Mouse (Mus musculus): ENCODE measurements around the gene Map4k5.

DNA sequence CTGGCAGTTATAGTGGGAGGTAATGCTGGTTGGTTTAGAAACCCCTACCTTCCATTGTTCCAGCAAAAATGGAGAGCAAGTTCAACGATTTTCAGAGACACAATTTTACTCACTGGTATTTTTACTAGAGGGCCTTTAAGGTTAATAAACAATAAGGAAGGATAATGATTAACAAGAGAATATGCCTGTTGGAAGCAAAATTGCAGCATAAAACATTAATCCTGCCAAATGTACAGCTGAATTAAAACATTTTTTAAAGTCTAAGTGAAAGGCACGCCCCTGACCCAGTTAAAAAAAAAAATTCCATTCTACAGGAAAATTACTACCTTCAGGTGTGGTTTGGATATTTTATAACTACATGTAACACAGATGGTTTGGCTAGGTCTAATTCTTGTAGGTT is 115.0 kb downstream of the Map4k5 start:
- TF ChIP-seq RAD21 (IDR thresholded peaks at IDR 0.05; ENCODE audit: low read depth, low read length) (no peak), CTCF (IDR thresholded peaks at IDR 0.05 in 2 of 3, conservative IDR thresholded peaks at IDR 0.05 in 1 of 3; ENCODE audit: control insufficient read depth in 1 of 3, insufficient read depth in 1 of 3, low read depth in 2 of 3, low read length in 3 of 3, poor library complexity in 1 of 3, severe bottlenecking in 1 of 3) (no peak), NELFE (IDR thresholded peaks at IDR 0.05; ENCODE audit: low read depth, low read length) (no peak), CHD2 (IDR thresholded peaks at IDR 0.05; ENCODE audit: low read length) (no peak), BHLHE40 (IDR thresholded peaks at IDR 0.05; ENCODE audit: borderline replicate concordance, low read depth, low read length) (no peak), GATA1 (IDR thresholded peaks at IDR 0.05; ENCODE audit: low read depth, low read length) (no peak), POLR2A (IDR thresholded peaks at IDR 0.05; ENCODE audit: control insufficient read depth in 1 of 2, insufficient read depth in 1 of 2, low read depth in 1 of 2, low read length in 2 of 2, poor library complexity in 1 of 2) (no peak), POLR2AphosphoS2 (IDR thresholded peaks at IDR 0.05; ENCODE audit: low read length) (no peak), NRF1 (IDR thresholded peaks at IDR 0.05; ENCODE audit: insufficient read depth, low read depth, low read length, poor library complexity, severe bottlenecking) (no peak), MAFK (IDR thresholded peaks at IDR 0.05; ENCODE audit: borderline replicate concordance, low read depth, low read length) (no peak), TCF12 (IDR thresholded peaks at IDR 0.05; ENCODE audit: low read depth, low read length) (no peak)
